Mouse (Mus musculus) heart, postnatal 0 days (tissue): ENCODE measurements around the gene Natd1.

Experiments used
- CTCF ChIP-seq: IDR thresholded peaks from 2 replicates; pipeline ENCODE4 v1.5.1; 2016; ENCODE audit warnings: antibody characterized with exemption, control low read depth, low read depth
- EP300 ChIP-seq: IDR thresholded peaks from 2 replicates; pipeline ENCODE4 v1.6.1; 2016; ENCODE audit warnings: antibody characterized with exemption, low read depth

DNA sequence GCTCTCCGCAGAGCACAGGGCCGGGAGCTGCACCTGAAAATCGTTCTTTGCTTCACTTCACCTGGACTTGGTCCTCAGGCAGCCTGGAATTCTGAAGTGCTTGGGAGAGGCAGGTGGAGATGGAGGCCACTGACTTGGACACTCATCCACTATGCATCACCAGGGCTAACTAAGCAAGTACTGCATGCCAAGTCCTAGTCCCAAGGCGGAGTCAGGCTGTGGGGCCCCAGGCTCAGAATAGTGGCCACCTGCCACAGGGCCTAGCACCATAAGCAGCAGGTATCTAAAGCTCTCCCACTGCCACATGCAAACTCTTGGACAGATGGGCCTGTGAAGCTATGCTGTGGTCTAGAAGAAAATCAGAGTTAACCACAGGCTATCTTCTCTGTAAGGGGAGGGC is 8.1 kb downstream of the Natd1 start:
- TF ChIP-seq CTCF = no peak
- TF ChIP-seq EP300 = no peak
